Mouse (Mus musculus): ENCODE results near the gene Rhod. TPM values are rescaled to one million over a fixed set of nuclear protein-coding genes. Genes with fewer than 3 reads are reported as not detected.
"Not testable (repeated sequence)": the region's sequence is repeated elsewhere in the genome, so short reads cannot be mapped to it uniquely, and the experiment has no call there.

Rhod gene
- polyA plus RNA-seq, 1 experiment from 2014 or later = 8.1 TPM

- Histone ChIP-seq H3K36me3 (no peaks in the 10 kb centered on the region), H3K9me3 (replicated peaks) (no peaks in the 10 kb centered on the region), H3K4me1 (peaks cover 16% of the 10 kb centered on the region), H3K4me3 (no peak overlapping the region), H3K27me3 (replicated peaks) (peaks cover 88% of the 10 kb centered on the region), H3K27ac (no peak overlapping the region), H3K9ac (no peak overlapping the region), H3K4me2 (no peak overlapping the region)
- ATAC-seq = no peak
- WGBS (ENCODE audit: insufficient replicate concordance) = 78% methylated on average over 5 of the region's 5 CpGs
These were observed 34.3 kb upstream of the Rhod start for GRCm38 (mm10) chr19:4473549-4473948.

DNA sequence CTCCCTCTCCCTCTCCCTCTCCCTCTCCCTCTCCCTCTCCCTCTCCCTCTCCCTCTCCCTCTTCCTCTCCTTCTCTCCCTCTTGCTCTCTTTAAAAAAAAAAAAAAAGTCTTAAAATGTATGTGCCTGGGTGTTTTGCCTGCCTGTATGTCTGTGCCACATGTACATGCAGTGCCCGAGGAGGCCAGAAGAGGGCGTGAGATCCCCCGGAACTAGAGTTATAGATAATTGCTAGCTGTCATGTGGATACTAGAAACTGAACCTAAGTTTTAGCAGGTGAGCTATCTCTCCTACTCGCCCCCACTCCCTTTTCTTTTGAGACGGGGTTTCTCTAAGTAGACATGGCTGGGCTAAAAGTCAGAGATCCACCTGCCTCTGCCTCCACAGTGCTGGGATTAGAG, 29.1 kb upstream of the Rhod start:
- Histone ChIP-seq H3K9me3 (replicated peaks) (no peaks in the 10 kb centered on the region), H3K4me3 (no peak overlapping the region), H3K4me1 (peaks cover 8% of the 10 kb centered on the region), H3K27me3 (replicated peaks) (peaks cover 46% of the 10 kb centered on the region), H3K27ac (no peak overlapping the region), H3K36me3 (no peaks in the 10 kb centered on the region), H3K4me2 (no peak overlapping the region), H3K9ac (no peak overlapping the region)
- no peak for ATAC-seq
- 20% methylated on average over 5 of the region's 5 CpGs for WGBS (ENCODE audit: insufficient replicate concordance)

GRCm38 (mm10) chr19:4464666-4465065, 25.4 kb upstream of the Rhod start:
- no peaks in the 10 kb centered on the region for H3K36me3 ChIP-seq
- no peak overlapping the region for H3K9ac ChIP-seq
- H3K27ac ChIP-seq = no peak overlapping the region
- H3K4me1 ChIP-seq = peaks cover 8% of the 10 kb centered on the region
- H3K4me3 ChIP-seq = no peak overlapping the region
- WGBS (ENCODE audit: insufficient replicate concordance) = 51% methylated on average over 4 of the region's 4 CpGs
- H3K9me3 ChIP-seq (replicated peaks) = no peaks in the 10 kb centered on the region
- no peak overlapping the region for H3K4me2 ChIP-seq
- 0 out of 2 replicates have a peak, but pooled peaks have one; percentile 10 for ATAC-seq
- H3K27me3 ChIP-seq (replicated peaks) = peaks cover 15% of the 10 kb centered on the region

DNA sequence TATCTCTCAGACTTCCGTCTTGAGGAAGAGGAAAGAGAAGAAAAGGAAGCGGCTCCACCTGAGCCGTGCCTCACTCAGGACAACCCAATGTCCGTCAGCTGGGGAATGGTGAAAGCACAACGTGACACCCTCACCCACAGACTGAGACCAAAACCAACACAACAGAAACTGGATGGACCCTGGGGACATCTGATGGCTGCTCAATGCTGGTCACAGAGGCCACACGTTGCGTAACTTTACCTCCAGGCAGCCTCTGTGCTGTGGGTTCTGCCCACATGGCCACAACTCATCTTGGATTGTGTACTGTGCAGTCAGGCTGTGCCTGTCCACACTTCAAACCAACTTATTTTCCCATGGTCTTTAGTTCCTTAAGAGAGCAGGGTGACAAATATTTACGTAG, 22.7 kb upstream of the Rhod start:
- Histone ChIP-seq H3K4me1 (peaks cover 8% of the 10 kb centered on the region), H3K27ac (no peak overlapping the region), H3K4me2 (no peak overlapping the region), H3K9me3 (replicated peaks) (no peaks in the 10 kb centered on the region), H3K36me3 (no peaks in the 10 kb centered on the region), H3K27me3 (replicated peaks) (peaks cover 14% of the 10 kb centered on the region), H3K9ac (no peak overlapping the region), H3K4me3 (no peak overlapping the region)
- ATAC-seq = peak; percentile 58
- 30% methylated on average over 8 of the region's 8 CpGs for WGBS (ENCODE audit: insufficient replicate concordance)

GRCm38 (mm10) chr19:4456227-4456626, 17.0 kb upstream of the Rhod start:
- WGBS (ENCODE audit: insufficient replicate concordance) = 7% methylated on average over 11 of the region's 11 CpGs
- H3K9me3 ChIP-seq (replicated peaks) = no peaks in the 10 kb centered on the region
- H3K27me3 ChIP-seq (replicated peaks) = peaks cover 42% of the 10 kb centered on the region
- no peak overlapping the region for H3K27ac ChIP-seq
- H3K4me3 ChIP-seq = no peak overlapping the region
- no peak for ATAC-seq
- H3K9ac ChIP-seq = no peak overlapping the region
- peaks cover 9% of the 10 kb centered on the region; the same call in 1 of the 2 replicates for H3K4me1 ChIP-seq
- H3K36me3 ChIP-seq = no peaks in the 10 kb centered on the region
- no peak overlapping the region for H3K4me2 ChIP-seq

DNA sequence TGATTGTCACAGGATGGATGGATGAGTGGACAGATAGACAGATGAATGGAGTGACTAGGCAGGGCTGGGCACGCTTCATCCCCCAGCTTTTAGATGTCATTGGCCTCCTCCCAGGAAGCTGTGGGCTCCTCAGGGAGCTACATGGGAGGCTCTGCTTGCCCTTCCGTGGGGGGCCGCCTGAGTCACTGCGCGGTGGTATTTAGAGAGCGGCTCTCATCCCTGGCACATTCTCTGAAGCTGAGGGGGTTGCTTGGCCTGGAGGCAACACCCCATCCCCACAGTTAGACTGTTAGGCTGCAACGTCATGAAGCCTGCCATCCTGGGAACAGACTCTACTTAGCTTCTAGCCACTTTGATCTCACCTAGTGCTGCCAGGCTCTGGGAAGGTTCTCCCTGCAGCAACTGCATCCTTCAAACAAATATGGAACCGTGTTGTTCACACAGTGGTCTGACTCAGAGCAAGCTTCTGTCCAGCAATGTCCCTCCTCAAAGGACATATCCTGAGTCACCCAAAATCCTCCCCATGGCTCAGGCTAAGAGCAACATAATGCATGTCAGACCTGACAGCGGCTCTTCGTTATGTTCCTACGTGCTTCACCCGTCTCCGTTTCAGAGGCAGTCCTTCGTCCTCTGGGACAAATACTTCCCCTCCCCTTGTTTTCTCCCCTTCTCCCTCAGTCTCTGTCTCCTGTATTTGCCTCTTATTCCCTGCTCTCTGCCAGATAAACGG, 16.0 kb upstream of the Rhod start:
- Histone ChIP-seq H3K9me3 (replicated peaks) (no peaks in the 10 kb centered on the region), H3K27ac (no peak overlapping the region), H3K4me2 (no peak overlapping the region), H3K36me3 (no peaks in the 10 kb centered on the region), H3K4me1 (peaks cover 13% of the 10 kb centered on the region; the same call in 1 of the 2 replicates), H3K27me3 (replicated peaks) (peaks cover 47% of the 10 kb centered on the region), H3K4me3 (no peak overlapping the region), H3K9ac (no peak overlapping the region)
- 73% methylated on average over 15 of the region's 15 CpGs for WGBS (ENCODE audit: insufficient replicate concordance)
- no peak for ATAC-seq

- not testable (repeated sequence) for H3K36me3 ChIP-seq; H3K9ac ChIP-seq; ATAC-seq; H3K27ac ChIP-seq; H3K4me2 ChIP-seq; H3K9me3 ChIP-seq (replicated peaks); H3K4me3 ChIP-seq
- H3K27me3 ChIP-seq (replicated peaks) = peaks cover 47% of the 10 kb centered on the region
- H3K4me1 ChIP-seq = peaks cover 13% of the 10 kb centered on the region; the same call in 1 of the 2 replicates
- 29% methylated on average over 1 of the region's 1 CpGs for WGBS (ENCODE audit: insufficient replicate concordance)
These were observed 14.8 kb upstream of the Rhod start for GRCm38 (mm10) chr19:4454040-4454439.

DNA sequence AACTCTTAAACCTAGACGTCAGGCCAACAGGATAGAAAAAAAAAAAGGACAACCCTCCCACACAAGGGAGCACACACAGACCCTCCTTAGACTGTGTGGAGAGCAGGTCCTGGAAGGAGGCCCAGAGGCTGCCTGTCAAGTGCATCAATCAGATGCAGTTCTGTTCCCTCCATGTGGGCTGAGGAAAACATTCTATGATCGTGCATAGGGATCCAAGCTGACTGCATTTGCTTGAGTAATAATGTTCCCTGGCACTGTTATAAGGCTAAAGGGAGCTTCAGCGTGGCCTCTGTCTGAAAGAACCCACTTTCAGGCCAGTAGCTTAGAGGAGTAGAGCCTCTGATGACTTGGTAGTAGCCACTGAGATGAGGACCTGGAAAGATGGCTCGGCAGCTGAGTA, 13.3 kb upstream of the Rhod start:
- no peak for ATAC-seq
- no peak overlapping the region for H3K9ac ChIP-seq
- H3K27me3 ChIP-seq (replicated peaks) = peaks cover 43% of the 10 kb centered on the region
- H3K4me2 ChIP-seq = no peak overlapping the region
- H3K27ac ChIP-seq = no peak overlapping the region
- WGBS (ENCODE audit: insufficient replicate concordance) = 33% methylated on average over 4 of the region's 4 CpGs
- H3K9me3 ChIP-seq (replicated peaks) = no peaks in the 10 kb centered on the region
- peaks cover 13% of the 10 kb centered on the region; the same call in 1 of the 2 replicates for H3K4me1 ChIP-seq
- H3K4me3 ChIP-seq = no peak overlapping the region
- no peaks in the 10 kb centered on the region for H3K36me3 ChIP-seq

DNA sequence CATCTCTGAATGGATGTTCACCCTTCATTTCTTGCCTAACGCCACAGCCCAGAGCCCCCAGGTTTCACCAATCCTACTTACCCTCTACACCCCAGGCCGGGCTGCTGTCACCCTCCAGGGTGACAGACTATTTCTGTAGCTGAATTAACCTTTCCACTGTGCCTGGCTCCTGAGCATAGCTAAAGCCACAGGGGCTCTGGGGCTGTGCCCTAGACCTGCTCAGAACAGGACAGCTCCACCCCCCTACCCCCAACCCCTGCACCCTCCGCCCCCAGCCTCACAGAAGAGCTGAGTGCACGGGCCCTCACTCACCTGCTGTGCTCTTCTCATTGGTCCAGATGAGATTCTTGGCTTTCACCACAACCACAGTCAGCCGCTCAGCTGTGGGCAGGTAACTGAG, 12.7 kb upstream of the Rhod start:
- ATAC-seq = no peak
- H3K9ac ChIP-seq = peak overlapping the region; percentile 27; the same call in 1 of the 2 replicates
- H3K4me1 ChIP-seq = peaks cover 13% of the 10 kb centered on the region; the same call in 1 of the 2 replicates
- H3K4me2 ChIP-seq = no peak overlapping the region
- WGBS (ENCODE audit: insufficient replicate concordance) = 38% methylated on average over 5 of the region's 5 CpGs
- H3K9me3 ChIP-seq (replicated peaks) = no peaks in the 10 kb centered on the region
- peaks cover 38% of the 10 kb centered on the region for H3K27me3 ChIP-seq (replicated peaks)
- H3K36me3 ChIP-seq = no peaks in the 10 kb centered on the region
- H3K27ac ChIP-seq = no peak overlapping the region
- H3K4me3 ChIP-seq = no peak overlapping the region

GRCm38 (mm10) chr19:4451098-4451497, 11.9 kb upstream of the Rhod start:
- Histone ChIP-seq H3K4me1 (peaks cover 9% of the 10 kb centered on the region; the same call in 1 of the 2 replicates), H3K9me3 (replicated peaks) (no peaks in the 10 kb centered on the region), H3K4me2 (no peak overlapping the region), H3K27me3 (replicated peaks) (peaks cover 30% of the 10 kb centered on the region), H3K27ac (no peak overlapping the region), H3K9ac (no peak overlapping the region), H3K4me3 (no peak overlapping the region), H3K36me3 (no peaks in the 10 kb centered on the region)
- 45% methylated on average over 8 of the region's 8 CpGs for WGBS (ENCODE audit: insufficient replicate concordance)
- no peak for ATAC-seq

GRCm38 (mm10) chr19:4450666-4451065, 11.4 kb upstream of the Rhod start:
- Histone ChIP-seq H3K4me2 (no peak overlapping the region), H3K4me1 (peaks cover 8% of the 10 kb centered on the region; the same call in 1 of the 2 replicates), H3K36me3 (no peaks in the 10 kb centered on the region), H3K27me3 (replicated peaks) (peaks cover 30% of the 10 kb centered on the region), H3K27ac (no peak overlapping the region), H3K9ac (no peak overlapping the region), H3K9me3 (replicated peaks) (no peaks in the 10 kb centered on the region), H3K4me3 (no peak overlapping the region)
- ATAC-seq = no peak
- WGBS (ENCODE audit: insufficient replicate concordance) = 43% methylated on average over 5 of the region's 5 CpGs

- Histone ChIP-seq H3K27ac (no peak overlapping the region), H3K4me3 (no peak overlapping the region), H3K4me2 (no peak overlapping the region), H3K9ac (no peak overlapping the region), H3K27me3 (replicated peaks) (peaks cover 32% of the 10 kb centered on the region), H3K36me3 (no peaks in the 10 kb centered on the region), H3K9me3 (replicated peaks) (no peaks in the 10 kb centered on the region), H3K4me1 (peaks cover 8% of the 10 kb centered on the region; the same call in 1 of the 2 replicates)
- 85% methylated on average over 9 of the region's 9 CpGs for WGBS (ENCODE audit: insufficient replicate concordance)
- ATAC-seq = no peak
These were observed 10.0 kb upstream of the Rhod start for GRCm38 (mm10) chr19:4449230-4449629.
